ENCODE assay signal across 9 mouse cellular contexts in genomic region chr9:44509487-44510354, GRCm38 (mm10). TPM values are rescaled to one million over a fixed set of nuclear protein-coding genes. Genes with fewer than 3 reads are reported as not detected.
A peak's percentile ranks its signal among the peaks of the same experiment; 100 is the strongest.
DNase-seq lines count a peak whose midpoint lies in the region; ATAC-seq lines count a peak whose summit lies in the region.
"Had no signal": no experiment of that assay in that cellular context is flagged by ENCODE, and none has a peak within 500 bp of the region (broad histone marks: within the 10 kb centered on the region; RNA-seq: fewer than 3 reads in every experiment).

No protein-coding gene starts in this region.

- DNase-seq in NIH3T3 (ENCODE audit: low read depth) = peak; percentile 68
- peak; percentile 95 for DNase-seq in cerebellum, adult 9-10 months
- peak; percentile 68 for DNase-seq in forelimb bud, embryonic 11.5 days (ENCODE audit: low read depth, low spot score)
- peak; percentile 74 for DNase-seq in layer of hippocampus, adult 9-11 months
- peak; percentile 96 for DNase-seq in lung, postnatal 10 days
- DNase-seq in ovary, adult 18-20 months (ENCODE audit: low spot score) = peak; percentile 82
- DNase-seq in thymus, postnatal 10 days (ENCODE audit: low spot score in 2 of 2) = peak; percentile 87 to 95

- peak; percentile 61 to 63 for ATAC-seq in hematopoietic stem cell, adult 5-6 weeks (replicated peaks in 1 of 2; ENCODE audit: insufficient read depth in 1 of 2, low FRiP score in 2 of 2, low TSS enrichment in 1 of 2, low read depth in 1 of 2, poor library complexity in 2 of 2, severe bottlenecking in 2 of 2)

RNA-seq across cellular contexts. Expression of gene Bcl9l, which starts 27.1 kb away (rescaled TPM):
- 5.9 and 6.1 TPM in 2 replicates for total RNA-seq in hematopoietic stem cell, adult 5-6 weeks (2017)

RNA-seq across cellular contexts. Expression of gene Cxcr5, which starts 52.0 kb away (rescaled TPM):
- total RNA-seq in hematopoietic stem cell, adult 5-6 weeks (2017) = 0.06 and 0.69 TPM in 2 replicates
- total RNA-seq: layer of hippocampus, adult 18-20 months had no signal

RNA-seq across cellular contexts. Expression of gene Upk2, which starts 54.9 kb away (rescaled TPM):
- not detected in 2 replicates for total RNA-seq in hematopoietic stem cell, adult 5-6 weeks (2017)
- total RNA-seq: layer of hippocampus, adult 18-20 months had no signal

Comparison
In these comparisons a context has a peak if more than half of its experiments do, and no peak if none do; other contexts are left out.
1. Peak in every context shown above with its lines: DNase-seq and ATAC-seq.